Mouse (Mus musculus) megakaryocyte-erythroid progenitor cell, adult 5 weeks (primary cell): ENCODE results near the gene Commd2. TPM values are rescaled to one million over a fixed set of nuclear protein-coding genes. Genes with fewer than 3 reads are reported as not detected.

Source experiments
- polyA plus RNA-seq: library from polyadenylated mRNA; stranded (reverse); fragments of >175 nt; gene quantifications from 2 replicates; pipeline ENCODE4 v1.2.3, GENCODE M21; 2012

The Commd2 gene
- 30.2 and 34.9 TPM in 2 replicates for polyA plus RNA-seq

GRCm38 (mm10) chr3:57651231-57651864, at the start of gene Commd2:
TSS of gene Commd2 (minus strand) at chr3:57651715.

GRCm38 (mm10) chr3:57692719-57693118, 41.2 kb upstream of the Commd2 start, which contains the start of gene Ankub1:
TSS of gene Ankub1 (minus strand) at chr3:57692799.

Other genes with a start within 250 kb of the Commd2 start
- not detected in 2 replicates for gene Tm4sf4, start 226.4 kb downstream of the Commd2 start, polyA plus RNA-seq
- gene Wwtr1, start 75.8 kb downstream of the Commd2 start, polyA plus RNA-seq: 0.14 TPM in 1 of 2 replicates, not detected in the other
- not detected in 2 replicates for gene Ankub1, start 41.1 kb upstream of the Commd2 start, polyA plus RNA-seq
- gene Rnf13, start 84.3 kb upstream of the Commd2 start, polyA plus RNA-seq: 1.2 and 2.3 TPM in 2 replicates
- gene Pfn2, start 196.4 kb upstream of the Commd2 start, polyA plus RNA-seq: 0.05 and 0.70 TPM in 2 replicates